Mouse (Mus musculus) olfactory bulb, adult 2 months (tissue): Measurements from ENCODE around the gene Trim62.

Experiments
- CTCF ChIP-seq: fragments of 200-500 bp; IDR thresholded peaks from 2 replicates; pipeline ENCODE4 v1.5.1; 2012; ENCODE audit warnings: low read depth, mild to moderate bottlenecking, low read length, moderate library complexity; ENCODE audit not compliant: insufficient read depth
- POLR2A ChIP-seq: fragments of 200-500 bp; IDR thresholded peaks from 2 replicates; pipeline ENCODE4 v1.6.1; 2012; ENCODE audit warnings: mild to moderate bottlenecking, low read depth, low read length, moderate library complexity; ENCODE audit not compliant: insufficient read depth

DNA sequence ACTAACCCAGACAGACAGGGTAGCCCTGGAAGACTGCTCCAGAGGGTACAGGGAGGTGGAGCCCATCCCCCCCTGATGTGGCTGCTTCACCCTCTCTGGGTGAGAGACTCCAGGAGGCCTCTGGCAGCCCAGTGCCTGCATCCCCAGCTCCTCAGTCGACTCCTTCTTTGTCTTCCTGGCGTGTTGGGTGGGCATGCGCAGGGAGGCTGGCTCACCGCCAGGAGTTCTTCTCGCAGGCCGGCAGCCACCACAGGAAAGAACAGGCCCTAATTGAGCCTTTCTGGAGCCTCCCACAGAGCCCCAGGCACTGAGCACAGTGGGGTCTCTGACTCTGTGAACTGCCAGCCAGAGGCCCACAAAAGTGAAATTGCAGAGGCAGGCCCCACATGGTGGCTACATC lies 16.0 kb downstream of the Trim62 start:
- TF ChIP-seq POLR2A (no peak; the same call in 1 of the 2 replicates), CTCF (no peak)
